Mouse (Mus musculus) stomach, postnatal 0 days (tissue): ENCODE data around the gene Kcnj11. TPM values are rescaled to one million over a fixed set of nuclear protein-coding genes. Genes with fewer than 3 reads are reported as not detected.

ENCODE experiments used
- ATAC-seq: fragments of 200-750 bp; cut with Nextera tagmentation; 2 replicates; pipeline ENCODE4 v1.8.0; 2017; ENCODE audit not compliant: low FRiP score, low TSS enrichment
- DNase-seq: peaks from one replicate; pipeline ENCODE4 v3.0.0-alpha.2; 2016; ENCODE audit warnings: low spot score
- H3K27ac ChIP-seq: fragments of 300-500 bp; sonication (generic); replicated peaks from 2 replicates; pipeline ENCODE4 v1.5.1; 2014; ENCODE audit warnings: mild to moderate bottlenecking, control low read depth
- H3K27me3 ChIP-seq: fragments of 300-500 bp; sonication (generic); 2 replicates; pipeline ENCODE4 v1.6.1; 2014; ENCODE audit warnings: low read length; ENCODE audit not compliant: control insufficient read depth, insufficient read depth
- H3K36me3 ChIP-seq: fragments of 300-500 bp; sonication (generic); 2 replicates; pipeline ENCODE4 v1.6.1; 2014; ENCODE audit warnings: low read length, mixed read lengths; ENCODE audit not compliant: control insufficient read depth, insufficient read depth
- H3K4me1 ChIP-seq: fragments of 300-500 bp; sonication (generic); replicated peaks from 2 replicates; pipeline ENCODE4 v1.6.1; 2014; ENCODE audit warnings: antibody characterized with exemption; ENCODE audit not compliant: control insufficient read depth, insufficient read depth
- H3K4me2 ChIP-seq: fragments of 300-500 bp; sonication (generic); replicated peaks from 2 replicates; pipeline ENCODE4 v1.6.1; 2014; ENCODE audit warnings: low read depth, mild to moderate bottlenecking, control low read depth, moderate library complexity
- H3K4me3 ChIP-seq: fragments of 300-500 bp; sonication (generic); 2 replicates; pipeline ENCODE4 v1.5.1; 2014; ENCODE audit warnings: low read depth, low read length, control low read depth
- H3K9ac ChIP-seq: fragments of 300-500 bp; sonication (generic); 2 replicates; pipeline ENCODE4 v1.6.1; 2014; ENCODE audit warnings: mild to moderate bottlenecking, low read length, control low read depth, mixed read lengths
- H3K9me3 ChIP-seq: fragments of 300-500 bp; sonication (generic); 2 replicates; pipeline ENCODE4 v1.6.1; 2016; ENCODE audit warnings: low read length; ENCODE audit not compliant: control insufficient read depth
- CTCF ChIP-seq: IDR thresholded peaks from 2 replicates; pipeline ENCODE4 v1.5.1; 2016; ENCODE audit warnings: antibody characterized with exemption, low read depth, mild to moderate bottlenecking, moderate library complexity
- EP300 ChIP-seq: optimal IDR thresholded peaks from 2 replicates; pipeline ENCODE3; 2016; ENCODE audit warnings: antibody characterized with exemption
- WGBS: fragments of 180-500 bp; shearing (Covaris S2); extraction: QIAGEN DNeasy Blood & Tissue Kit; methylation state at CpG from one replicate; pipeline ENCODE4 v1.1.7; 2014; 5-methylcytosine and 5-hydroxymethylcytosine counted together
- polyA plus RNA-seq: library from polyadenylated mRNA; unstranded; fragments of >200 nt; fragmentation: Nextera tagmentation; extraction: Ambion mirVana; gene quantifications from 2 replicates; pipeline ENCODE4 v1.2.1, GENCODE M21; 2015

Gene Kcnj11
- 0.61 and 0.81 TPM in 2 replicates for polyA plus RNA-seq

DNA sequence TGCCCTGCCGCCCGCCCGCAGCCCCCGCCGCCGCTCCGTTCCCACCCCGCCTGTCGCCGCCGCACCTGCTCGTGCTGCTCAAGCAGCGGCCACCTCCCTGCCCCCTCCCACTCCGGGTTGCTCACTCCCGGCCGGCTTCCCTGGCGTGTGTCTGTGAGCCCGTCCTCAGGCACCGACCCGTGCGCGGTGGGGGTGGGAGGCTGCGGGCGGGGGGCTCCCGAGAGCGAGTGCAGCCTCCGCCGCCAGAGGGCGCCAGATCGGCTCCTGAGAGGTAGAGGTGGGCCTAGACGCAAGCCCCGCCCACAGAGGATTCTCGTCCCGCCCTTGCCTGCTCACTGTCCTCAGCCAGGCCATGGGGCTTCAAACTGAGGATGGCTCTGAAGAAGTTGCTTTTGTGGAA is at the start of gene Kcnj11:
Gene Kcnj11 (minus strand): TSS at position 202 of the 400 bp plus-strand sequence.
- under 1% methylated on average over 31 of the region's 34 CpGs for WGBS
- peak; percentile 91 for DNase-seq
- peak; percentile 78 for ATAC-seq

DNA sequence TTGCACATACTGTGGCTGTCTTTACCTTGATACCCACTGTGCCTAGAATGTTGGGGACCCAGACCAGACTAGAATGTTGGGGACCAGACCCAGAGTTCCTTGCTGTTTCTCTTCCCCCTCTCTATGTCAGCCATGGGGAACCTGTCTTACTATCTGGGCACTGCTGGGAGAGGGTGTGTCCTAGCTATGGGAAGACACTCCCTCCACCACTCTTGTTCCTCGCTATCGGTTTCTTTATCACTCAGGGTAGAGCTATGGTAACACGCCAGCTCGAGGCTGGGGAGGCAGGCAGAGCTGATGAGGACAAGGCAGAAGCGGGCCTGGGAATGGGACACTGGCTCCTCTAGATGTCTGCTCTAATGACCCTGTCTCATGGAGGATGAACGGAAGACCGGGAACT is 46.9 kb upstream of the Kcnj11 start:
- ATAC-seq = peak; percentile 68; the same call in 1 of the 2 replicates

More for the DNA sequence above, at the start of gene Kcnj11:
- no peak for TF ChIP-seq EP300
- TF ChIP-seq CTCF = peak; percentile 84
- Histone ChIP-seq H3K4me2 (peak within 1 kb of the TSS; percentile 75), H3K9ac (peak within 1 kb of the TSS; percentile 57), H3K36me3 (no peaks in the 10 kb centered on the region), H3K9me3 (no peaks in the 10 kb centered on the region), H3K27ac (no peak within 1 kb of the TSS), H3K27me3 (no peaks in the 10 kb centered on the region), H3K4me1 (no peaks in the 10 kb centered on the region), H3K4me3 (peak within 1 kb of the TSS; percentile 46)

GRCm38 (mm10) chr7:46146675-46147308 is 46.2 kb upstream of the Kcnj11 start:
- no peak overlapping the region for H3K27ac ChIP-seq
- H3K4me3 ChIP-seq = no peak overlapping the region
- H3K4me1 ChIP-seq = no peaks in the 10 kb centered on the region
- no peak overlapping the region for H3K4me2 ChIP-seq
- H3K9me3 ChIP-seq = no peaks in the 10 kb centered on the region
- DNase-seq (no peak), ATAC-seq (no peak)
- no peaks in the 10 kb centered on the region for H3K27me3 ChIP-seq
- TF ChIP-seq EP300 (no peak), CTCF (no peak)
- 81% methylated on average over 7 of the region's 7 CpGs for WGBS
- no peak overlapping the region for H3K9ac ChIP-seq
- no peaks in the 10 kb centered on the region for H3K36me3 ChIP-seq

More for the DNA sequence above, 46.9 kb upstream of the Kcnj11 start:
- no peaks in the 10 kb centered on the region for H3K9me3 ChIP-seq
- H3K36me3 ChIP-seq = no peaks in the 10 kb centered on the region
- H3K4me1 ChIP-seq = no peaks in the 10 kb centered on the region
- H3K27ac ChIP-seq = no peak overlapping the region
- H3K4me2 ChIP-seq = no peak overlapping the region
- TF ChIP-seq EP300 = no peak
- no peak overlapping the region for H3K4me3 ChIP-seq
- DNase-seq = peak; percentile 44
- WGBS = 63% methylated on average over 7 of the region's 7 CpGs
- no peaks in the 10 kb centered on the region for H3K27me3 ChIP-seq
- no peak overlapping the region for H3K9ac ChIP-seq

DNA sequence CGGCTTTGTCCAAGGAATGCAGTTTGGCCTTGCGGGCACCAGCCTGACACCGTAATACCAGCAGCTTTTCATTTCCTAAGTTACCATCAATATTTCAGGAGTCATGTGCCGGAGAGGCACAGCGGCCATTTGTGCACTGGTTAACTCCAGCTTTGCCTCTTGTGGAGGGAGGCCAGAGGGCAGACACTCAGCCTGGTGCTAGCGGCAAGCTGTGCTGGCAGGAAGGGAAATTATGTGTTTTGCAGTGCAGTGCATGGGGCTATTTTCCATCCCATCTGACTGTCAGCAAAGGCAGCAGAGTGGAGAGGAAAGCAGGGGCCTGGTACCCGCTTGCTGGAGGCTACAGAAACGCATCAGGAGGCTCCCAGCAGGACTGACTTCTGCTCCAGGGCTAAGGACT is 43.5 kb upstream of the Kcnj11 start:
- no peaks in the 10 kb centered on the region for H3K4me1 ChIP-seq
- DNase-seq = no peak
- TF ChIP-seq EP300 (no peak), CTCF (no peak)
- no peak overlapping the region for H3K4me2 ChIP-seq
- no peaks in the 10 kb centered on the region for H3K27me3 ChIP-seq
- no peaks in the 10 kb centered on the region for H3K9me3 ChIP-seq
- 73% methylated on average over 8 of the region's 8 CpGs for WGBS
- H3K9ac ChIP-seq = no peak overlapping the region
- no peaks in the 10 kb centered on the region for H3K36me3 ChIP-seq
- H3K4me3 ChIP-seq = no peak overlapping the region
- ATAC-seq = no peak
- no peak overlapping the region for H3K27ac ChIP-seq

- peak; percentile 48; the same call in 1 of the 2 replicates for ATAC-seq
- H3K9me3 ChIP-seq = no peaks in the 10 kb centered on the region
- TF ChIP-seq EP300 (no peak), CTCF (no peak)
- no peaks in the 10 kb centered on the region for H3K4me1 ChIP-seq
- H3K27ac ChIP-seq = no peak overlapping the region
- no peak overlapping the region for H3K4me2 ChIP-seq
- no peak overlapping the region for H3K4me3 ChIP-seq
- H3K36me3 ChIP-seq = no peaks in the 10 kb centered on the region
- H3K27me3 ChIP-seq = no peaks in the 10 kb centered on the region
- 25% methylated on average over 7 of the region's 7 CpGs for WGBS
- no peak overlapping the region for H3K9ac ChIP-seq
- DNase-seq = no peak
Measured at GRCm38 (mm10) chr7:46138329-46138930, 37.9 kb upstream of the Kcnj11 start.

DNA sequence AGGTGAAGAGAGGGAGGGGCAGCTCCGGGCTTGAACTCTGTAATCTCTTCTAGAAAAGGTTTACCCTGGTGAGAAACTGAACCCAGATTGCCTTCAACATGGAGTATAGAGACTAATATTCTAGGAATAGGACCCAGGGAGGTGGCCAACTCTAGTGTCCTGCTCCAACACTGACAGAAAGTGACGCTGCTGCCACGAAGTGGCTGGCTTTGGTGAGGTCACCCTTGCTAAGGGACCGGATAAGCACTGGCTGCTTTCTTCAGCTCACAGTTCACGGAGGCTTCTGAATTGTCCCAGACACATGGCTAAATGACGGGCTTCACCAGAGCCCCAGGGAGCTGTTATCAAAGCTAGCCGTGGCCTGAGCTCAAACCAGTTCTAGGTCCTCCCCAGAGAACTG is 33.3 kb upstream of the Kcnj11 start:
- Histone ChIP-seq H3K27me3 (no peaks in the 10 kb centered on the region), H3K4me2 (no peak overlapping the region), H3K9ac (0 out of 2 replicates have a peak overlapping the region, but pooled peaks have one; percentile 27), H3K4me1 (no peaks in the 10 kb centered on the region), H3K36me3 (no peaks in the 10 kb centered on the region), H3K4me3 (no peak overlapping the region), H3K27ac (no peak overlapping the region; the same call in 1 of the 2 replicates), H3K9me3 (no peaks in the 10 kb centered on the region)
- DNase-seq = peak; percentile 60
- ATAC-seq = peak; percentile 33
- 30% methylated on average over 7 of the region's 7 CpGs for WGBS
- TF ChIP-seq CTCF (peak; percentile 46), EP300 (no peak)
